Mouse (Mus musculus) erythroblast, adult 5-6 weeks (primary cell): ENCODE measurements at regions not wholly inside any gene's neighbourhood (a gene's known extent, or its start where the extent isn't known, plus 50 kb on each side); places are given as distances from the start of the nearest gene placed in this dataset.

Source experiments
- ATAC-seq: replicated peaks from 2 replicates; pipeline ENCODE4 v1.8.0; 2016; ENCODE audit warnings: moderate number of reproducible peaks, mild to moderate bottlenecking, moderate TSS enrichment, inconsistent platforms; ENCODE audit not compliant: poor library complexity, low FRiP score, severe bottlenecking

- ATAC-seq = no peak
Observed at GRCm38 (mm10) chr9:60931290-60931689, 136.9 kb downstream of the Uaca start.

GRCm38 (mm10) chr9:60936937-60937336, 142.6 kb downstream of the Uaca start:
- ATAC-seq = no peak

- ATAC-seq = no peak
Observed at GRCm38 (mm10) chr9:60939858-60940804, 145.8 kb downstream of the Uaca start.

- ATAC-seq = no peak
Observed at GRCm38 (mm10) chr9:60947363-60947762, 153.0 kb downstream of the Uaca start.

GRCm38 (mm10) chr9:60948531-60949070, 154.3 kb downstream of the Uaca start:
- no peak for ATAC-seq

- ATAC-seq = no peak
Observed at GRCm38 (mm10) chr9:60950161-60950560, 155.8 kb downstream of the Uaca start.

- no peak for ATAC-seq
Observed at GRCm38 (mm10) chr9:60951071-60951561, 156.8 kb downstream of the Uaca start.

GRCm38 (mm10) chr9:60957438-60957837, 163.1 kb downstream of the Uaca start:
- ATAC-seq = no peak

- no peak for ATAC-seq
Observed at GRCm38 (mm10) chr9:60959537-60959936, 165.2 kb downstream of the Uaca start.

GRCm38 (mm10) chr9:60962086-60962485, 167.7 kb downstream of the Uaca start:
- no peak for ATAC-seq

- ATAC-seq = no peak
Observed at GRCm38 (mm10) chr9:60965641-60966040, 171.3 kb downstream of the Uaca start.

GRCm38 (mm10) chr9:60968281-60969031, 174.1 kb downstream of the Uaca start:
- no peak for ATAC-seq

GRCm38 (mm10) chr9:60972201-60972910, 178.0 kb downstream of the Uaca start:
- no peak for ATAC-seq

GRCm38 (mm10) chr9:60974546-60974945, 180.2 kb downstream of the Uaca start:
- ATAC-seq = no peak

- ATAC-seq = no peak
Observed at GRCm38 (mm10) chr9:60982383-60983085, 188.2 kb downstream of the Uaca start.

GRCm38 (mm10) chr9:60983246-60983645, 188.9 kb downstream of the Uaca start:
- ATAC-seq = no peak

GRCm38 (mm10) chr9:60988113-60988512, 193.8 kb downstream of the Uaca start:
- ATAC-seq = no peak

GRCm38 (mm10) chr9:60989670-60990391, 195.5 kb downstream of the Uaca start:
- ATAC-seq = no peak

GRCm38 (mm10) chr9:60991509-60991908, 197.2 kb downstream of the Uaca start:
- ATAC-seq = no peak
